Mouse (Mus musculus) stomach, embryonic 15.5 days (tissue): Measurements from ENCODE around the gene Cd200r4. TPM values are rescaled to one million over a fixed set of nuclear protein-coding genes. Genes with fewer than 3 reads are reported as not detected.
"Not testable (repeated sequence)": the region's sequence is repeated elsewhere in the genome, so short reads cannot be mapped to it uniquely, and the experiment has no call there.

ENCODE experiments used
- ATAC-seq: fragments of 200-750 bp; cut with Nextera tagmentation; 2 replicates; pipeline ENCODE4 v1.8.0; 2017; ENCODE audit warnings: low read depth, moderate number of reproducible peaks, moderate TSS enrichment; ENCODE audit not compliant: insufficient read depth, low FRiP score
- H3K27ac ChIP-seq: fragments of 300-500 bp; sonication (generic); 2 replicates; pipeline ENCODE4 v1.5.1; 2015; ENCODE audit warnings: mild to moderate bottlenecking, inconsistent platforms
- H3K27me3 ChIP-seq: fragments of 300-500 bp; sonication (generic); replicated peaks from 2 replicates; pipeline ENCODE4 v1.6.1; 2015; ENCODE audit warnings: inconsistent platforms
- H3K36me3 ChIP-seq: fragments of 300-500 bp; sonication (generic); 2 replicates; pipeline ENCODE4 v1.6.1; 2015; ENCODE audit warnings: inconsistent platforms
- H3K4me1 ChIP-seq: fragments of 300-500 bp; sonication (generic); 2 replicates; pipeline ENCODE4 v1.6.1; 2015; ENCODE audit warnings: inconsistent platforms
- H3K4me2 ChIP-seq: fragments of 300-500 bp; sonication (generic); 2 replicates; pipeline ENCODE4 v1.6.1; 2015; ENCODE audit warnings: mild to moderate bottlenecking, inconsistent platforms
- H3K4me3 ChIP-seq: fragments of 300-500 bp; sonication (generic); replicated peaks from 2 replicates; pipeline ENCODE4 v1.5.1; 2015; ENCODE audit warnings: inconsistent platforms
- H3K9ac ChIP-seq: fragments of 300-500 bp; sonication (generic); 2 replicates; pipeline ENCODE4 v1.6.1; 2015; ENCODE audit warnings: inconsistent platforms
- H3K9me3 ChIP-seq: fragments of 300-500 bp; sonication (generic); 2 replicates; pipeline ENCODE4 v1.6.1; 2016; ENCODE audit warnings: inconsistent platforms
- WGBS: fragments of 180-500 bp; shearing (Covaris S2); methylation state at CpG from one replicate; pipeline ENCODE4 v1.1.7; 2015; 5-methylcytosine and 5-hydroxymethylcytosine counted together
- polyA plus RNA-seq: library from polyadenylated mRNA; unstranded; fragments of >200 nt; fragmentation: Nextera tagmentation; extraction: Ambion mirVana; gene quantifications from 2 replicates; pipeline ENCODE4 v1.2.1, GENCODE M21; 2015

Gene Cd200r4
- polyA plus RNA-seq, 1 experiment from 2014 or later = 0.24 TPM

GRCm38 (mm10) chr16:44786934-44787333 is 24.6 kb upstream of the Cd200r4 start:
- no peak overlapping the region for H3K27ac ChIP-seq
- no peak overlapping the region for H3K4me2 ChIP-seq
- WGBS = 84% methylated on average over 1 of the region's 1 CpGs
- no peaks in the 10 kb centered on the region for H3K36me3 ChIP-seq
- no peaks in the 10 kb centered on the region for H3K4me1 ChIP-seq
- no peak overlapping the region for H3K4me3 ChIP-seq
- no peak overlapping the region for H3K9ac ChIP-seq
- no peaks in the 10 kb centered on the region for H3K9me3 ChIP-seq
- no peaks in the 10 kb centered on the region for H3K27me3 ChIP-seq
- no peak for ATAC-seq

GRCm38 (mm10) chr16:44794416-44794815 is 17.1 kb upstream of the Cd200r4 start:
- Histone ChIP-seq H3K9me3 (no peaks in the 10 kb centered on the region), H3K27me3 (no peaks in the 10 kb centered on the region), H3K4me2 (no peak overlapping the region), H3K9ac (no peak overlapping the region), H3K36me3 (no peaks in the 10 kb centered on the region), H3K27ac (no peak overlapping the region), H3K4me1 (no peaks in the 10 kb centered on the region), H3K4me3 (no peak overlapping the region)
- no peak for ATAC-seq

- Histone ChIP-seq H3K9ac (no peak overlapping the region), H3K36me3 (no peaks in the 10 kb centered on the region), H3K4me3 (no peak overlapping the region), H3K27me3 (no peaks in the 10 kb centered on the region), H3K4me2 (no peak overlapping the region), H3K27ac (no peak overlapping the region), H3K9me3 (no peaks in the 10 kb centered on the region), H3K4me1 (no peaks in the 10 kb centered on the region)
- no peak for ATAC-seq
These were observed 5.6 kb upstream of the Cd200r4 start for GRCm38 (mm10) chr16:44805976-44806375.

GRCm38 (mm10) chr16:44810223-44810622 is 1.3 kb upstream of the Cd200r4 start:
- WGBS = 95% methylated on average over 4 of the region's 4 CpGs
- not testable (repeated sequence) for H3K27ac ChIP-seq, H3K4me3 ChIP-seq, H3K9me3 ChIP-seq, H3K4me1 ChIP-seq, H3K9ac ChIP-seq, H3K27me3 ChIP-seq, H3K36me3 ChIP-seq, H3K4me2 ChIP-seq, ATAC-seq

GRCm38 (mm10) chr16:44812468-44813065 is 1.0 kb downstream of the Cd200r4 start:
- 81% methylated on average over 6 of the region's 6 CpGs for WGBS
- H3K4me2 ChIP-seq = no peak overlapping the region

GRCm38 (mm10) chr16:44818010-44818409 is 6.5 kb downstream of the Cd200r4 start:
- Histone ChIP-seq H3K4me1 (no peaks in the 10 kb centered on the region), H3K27ac (no peak overlapping the region), H3K36me3 (no peaks in the 10 kb centered on the region), H3K4me3 (no peak overlapping the region), H3K4me2 (no peak overlapping the region), H3K9ac (no peak overlapping the region), H3K9me3 (no peaks in the 10 kb centered on the region), H3K27me3 (no peaks in the 10 kb centered on the region)
- ATAC-seq = no peak
- 39% methylated on average over 1 of the region's 1 CpGs for WGBS

More at GRCm38 (mm10) chr16:44812468-44813065, 1.0 kb downstream of the Cd200r4 start:
- Histone ChIP-seq H3K27me3 (no peaks in the 10 kb centered on the region), H3K4me3 (no peak overlapping the region), H3K27ac (no peak overlapping the region), H3K36me3 (no peaks in the 10 kb centered on the region), H3K9ac (no peak overlapping the region), H3K4me1 (no peaks in the 10 kb centered on the region), H3K9me3 (no peaks in the 10 kb centered on the region)
- ATAC-seq = no peak

GRCm38 (mm10) chr16:44820545-44820944 is 9.0 kb downstream of the Cd200r4 start:
- H3K36me3 ChIP-seq = no peaks in the 10 kb centered on the region
- no peak overlapping the region for H3K27ac ChIP-seq
- WGBS = 70% methylated on average over 4 of the region's 4 CpGs
- H3K27me3 ChIP-seq = no peaks in the 10 kb centered on the region
- H3K4me1 ChIP-seq = no peaks in the 10 kb centered on the region
- H3K9ac ChIP-seq = no peak overlapping the region
- H3K9me3 ChIP-seq = no peaks in the 10 kb centered on the region
- ATAC-seq = no peak
- H3K4me2 ChIP-seq = no peak overlapping the region
- H3K4me3 ChIP-seq = no peak overlapping the region

- Histone ChIP-seq H3K27me3 (no peaks in the 10 kb centered on the region), H3K4me2 (no peak overlapping the region), H3K9ac (no peak overlapping the region), H3K4me1 (no peaks in the 10 kb centered on the region), H3K4me3 (no peak overlapping the region), H3K36me3 (no peaks in the 10 kb centered on the region), H3K9me3 (no peaks in the 10 kb centered on the region), H3K27ac (no peak overlapping the region)
- ATAC-seq = no peak
- WGBS = 33% methylated on average over 3 of the region's 3 CpGs
These were observed 20.8 kb downstream of the Cd200r4 start for GRCm38 (mm10) chr16:44832286-44832685.

- not testable (repeated sequence) for ATAC-seq, H3K4me2 ChIP-seq, H3K36me3 ChIP-seq, H3K4me1 ChIP-seq, H3K9me3 ChIP-seq, H3K4me3 ChIP-seq, H3K9ac ChIP-seq, H3K27ac ChIP-seq, H3K27me3 ChIP-seq
- WGBS = 33% methylated on average over 2 of the region's 2 CpGs
These were observed 21.7 kb downstream of the Cd200r4 start for GRCm38 (mm10) chr16:44833189-44833588.

GRCm38 (mm10) chr16:44866797-44867196 is 55.3 kb downstream of the Cd200r4 start, which contains the start of gene Cd200r2:
Gene Cd200r2 (plus strand): TSS chr16:44867097.
- no peaks in the 10 kb centered on the region for H3K4me1 ChIP-seq

GRCm38 (mm10) chr16:44875178-44875577 is 63.6 kb downstream of the Cd200r4 start:
- no peaks in the 10 kb centered on the region for H3K9me3 ChIP-seq
- H3K9ac ChIP-seq = no peak overlapping the region
- no peaks in the 10 kb centered on the region for H3K27me3 ChIP-seq
- H3K4me2 ChIP-seq = no peak overlapping the region
- no peak for ATAC-seq
- WGBS = 39% methylated on average over 1 of the region's 1 CpGs
- no peaks in the 10 kb centered on the region for H3K36me3 ChIP-seq
- H3K4me1 ChIP-seq = no peaks in the 10 kb centered on the region
- no peak overlapping the region for H3K27ac ChIP-seq
- H3K4me3 ChIP-seq = no peak overlapping the region

More at GRCm38 (mm10) chr16:44866797-44867196, 55.3 kb downstream of the Cd200r4 start, which contains the start of gene Cd200r2:
- no peak within 1 kb of the TSS for H3K9ac ChIP-seq
- H3K27ac ChIP-seq = no peak within 1 kb of the TSS
- no peaks in the 10 kb centered on the region for H3K27me3 ChIP-seq
- H3K36me3 ChIP-seq = no peaks in the 10 kb centered on the region
- H3K4me2 ChIP-seq = no peak within 1 kb of the TSS
- WGBS = 88% methylated on average over 2 of the region's 2 CpGs
- H3K9me3 ChIP-seq = no peaks in the 10 kb centered on the region
- ATAC-seq = no peak
- H3K4me3 ChIP-seq = no peak within 1 kb of the TSS

GRCm38 (mm10) chr16:44876625-44877024 is 65.1 kb downstream of the Cd200r4 start:
- no peak for ATAC-seq
- whole genome bisulfite sequencing = 62% methylated on average over 5 of the region's 5 CpGs
- Histone ChIP-seq H3K27ac (no peak overlapping the region), H3K27me3 (no peaks in the 10 kb centered on the region), H3K4me3 (no peak overlapping the region), H3K9me3 (no peaks in the 10 kb centered on the region), H3K4me2 (no peak overlapping the region), H3K9ac (no peak overlapping the region), H3K36me3 (no peaks in the 10 kb centered on the region), H3K4me1 (no peaks in the 10 kb centered on the region)

GRCm38 (mm10) chr16:44877595-44877994 is 66.1 kb downstream of the Cd200r4 start:
- whole genome bisulfite sequencing = 71% methylated on average over 6 of the region's 6 CpGs
- Histone ChIP-seq H3K4me1 (no peaks in the 10 kb centered on the region), H3K9ac (no peak overlapping the region), H3K27me3 (no peaks in the 10 kb centered on the region), H3K4me3 (no peak overlapping the region), H3K9me3 (no peaks in the 10 kb centered on the region), H3K4me2 (no peak overlapping the region), H3K36me3 (no peaks in the 10 kb centered on the region), H3K27ac (no peak overlapping the region)
- ATAC-seq = no peak
